Mouse (Mus musculus): ENCODE measurements around the gene Btbd9.

DNA sequence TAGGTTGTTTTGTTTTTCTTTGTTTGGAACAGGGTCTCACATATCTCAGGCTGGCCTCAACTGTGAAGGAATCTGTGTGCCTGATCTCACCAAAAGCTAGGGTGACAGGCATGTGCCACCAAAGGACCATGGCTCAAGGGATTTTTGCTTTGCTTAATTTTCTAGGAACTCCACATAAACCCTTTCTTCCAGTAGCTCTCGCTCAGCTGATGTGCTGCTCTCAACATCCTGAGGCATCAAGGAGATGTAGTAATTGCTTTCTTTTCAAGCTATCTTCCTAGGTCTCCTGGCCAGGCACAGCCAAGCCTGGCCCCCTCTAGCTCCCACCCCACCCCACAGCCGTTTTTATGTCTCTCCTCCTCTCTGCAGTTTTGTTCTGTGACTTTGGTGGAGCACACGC, 231.3 kb downstream of the Btbd9 start:
- TF ChIP-seq CTCF (conservative IDR thresholded peaks at IDR 0.05; ENCODE audit: low read length) = no peak
- TF ChIP-seq POU5F1 (IDR thresholded peaks at IDR 0.05; ENCODE audit: borderline replicate concordance, low read length) = no peak
- no peak for TF ChIP-seq NANOG (IDR thresholded peaks at IDR 0.05; ENCODE audit: borderline replicate concordance, low read length)
